In genomic region chr3:81120664-81121063, GRCm38 (mm10) we compare ENCODE assay signal across 24 mouse cellular contexts.
DNase-seq lines count a peak whose midpoint lies in the region; ATAC-seq and TF ChIP-seq lines count a peak whose summit lies in the region.
"Had no signal": no experiment of that assay in that cellular context is flagged by ENCODE, and none has a peak within 500 bp of the region (broad histone marks: within the 10 kb centered on the region; RNA-seq: fewer than 3 reads in every experiment).

No protein-coding gene starts in this region.

- WGBS in cerebellum, adult 2 months, result 77% methylated on average over 1 of the region's 1 CpGs

- H3K27me3 ChIP-seq in cerebellum, adult 2 months (ENCODE audit: control insufficient read depth, insufficient read depth, low read length), result no peaks in the 10 kb centered on the region
- H3K27me3 ChIP-seq: CH12.LX, Patski had no signal

- H3K4me1 ChIP-seq in cerebellum, adult 2 months (ENCODE audit: control insufficient read depth, insufficient read depth, low read length), result no peaks in the 10 kb centered on the region

- H3K4me3 ChIP-seq in cerebellum, adult 2 months (replicated peaks; ENCODE audit: insufficient read depth, low read depth, low read length), result no peak overlapping the region

- no peak for TF ChIP-seq CTCF in cerebellum, adult 2 months (IDR thresholded peaks at IDR 0.05; ENCODE audit: borderline replicate concordance, insufficient read depth, low read depth, low read length)

- no peak overlapping the region for H3K27ac ChIP-seq in cerebellum, adult 2 months (ENCODE audit: insufficient read depth, low read length)

- TF ChIP-seq POLR2A in cerebellum, adult 2 months (IDR thresholded peaks at IDR 0.05; ENCODE audit: borderline replicate concordance, insufficient read depth, low read length), result no peak

- ATAC-seq in granulocyte monocyte progenitor cell, adult 5-6 weeks (replicated peaks; ENCODE audit: poor library complexity, severe bottlenecking), result peak; percentile 67
- ATAC-seq in megakaryocyte progenitor cell, adult 5-6 weeks (replicated peaks; ENCODE audit: poor library complexity), result peak; percentile 52
- ATAC-seq: activated CD4-positive, CD25-positive, alpha-beta regulatory T cell, adult 4 months; CD4-positive, CD25-positive, alpha-beta regulatory T cell, adult 4 months; Patski had no signal

- peak; percentile 34 for DNase-seq in NIH3T3 (ENCODE audit: low read depth)
- DNase-seq in adipocyte (ENCODE audit: low spot score), result peak; percentile 16
- DNase-seq in cerebellum, adult 2 months, result no peak
- no peak for DNase-seq in adrenal gland, postnatal 4 days (ENCODE audit: low spot score in 2 of 2)
- no peak for DNase-seq in right cerebral cortex, postnatal 25 days
- no peak for DNase-seq in layer of hippocampus, postnatal 14 days (ENCODE audit: low spot score in 2 of 2)
- DNase-seq: adrenal gland, adult 2 months; adrenal gland, adult 8-10 months; adrenal gland, postnatal 10 days; adrenal gland, postnatal 14 days; adrenal gland, postnatal 25 days; adrenal gland, postnatal 36 days; B cell, adult 2 months; cerebellum, adult 11 months; cerebellum, adult 11-12 months; cerebellum, adult 18-20 months; cerebellum, adult 8-10 months; cerebellum, adult 9-10 months had no signal

Comparison
In these comparisons a context has a peak if more than half of its experiments do, and no peak if none do; other contexts are left out.
1. DNase-seq: peak in NIH3T3 (single experiment) and adipocyte (single experiment); none in cerebellum, adult 2 months (0 of 2), adrenal gland, postnatal 4 days (0 of 2), right cerebral cortex, postnatal 25 days (single experiment) and layer of hippocampus, postnatal 14 days (0 of 2).